Mouse (Mus musculus): Measurements from ENCODE around the gene Thbs1. TPM values are rescaled to one million over a fixed set of nuclear protein-coding genes. Genes with fewer than 3 reads are reported as not detected.

Thbs1 gene
- 69.2 and 78.6 TPM in 2 replicates for polyA plus RNA-seq (2016; fragmentation: Nextera tagmentation; extraction: Ambion mirVana)

GRCm38 (mm10) chr2:118111488-118112131, at the start of gene Thbs1:
TSS of gene Thbs1 (plus strand) at chr2:118111876.
- H3K27me3 ChIP-seq (replicated peaks): peaks cover 27% of the 10 kb centered on the region
- 0 out of 2 replicates have a peak within 1 kb of the TSS, but pooled peaks have one; percentile 37 for H3K27ac ChIP-seq
- H3K4me2 ChIP-seq: peak within 1 kb of the TSS; percentile 70
- 1% methylated on average over 35 of the region's 36 CpGs for WGBS (ENCODE audit: insufficient replicate concordance)
- peak within 1 kb of the TSS; percentile 49 for H3K4me3 ChIP-seq
- H3K36me3 ChIP-seq: no peaks in the 10 kb centered on the region
- 0 out of 2 replicates have a peak within 1 kb of the TSS, but pooled peaks have one; percentile 22 for H3K9ac ChIP-seq
- peak; percentile 60 for ATAC-seq
- no peaks in the 10 kb centered on the region for H3K9me3 ChIP-seq (replicated peaks)
- H3K4me1 ChIP-seq: peaks cover 13% of the 10 kb centered on the region

GRCm38 (mm10) chr2:118064121-118064764, 47.4 kb upstream of the Thbs1 start:
- WGBS (ENCODE audit: insufficient replicate concordance): 75% methylated on average over 11 of the region's 11 CpGs
- no peak overlapping the region for H3K27ac ChIP-seq
- no peaks in the 10 kb centered on the region for H3K9me3 ChIP-seq (replicated peaks)
- H3K4me1 ChIP-seq: 0 out of 2 replicates have a peak, but pooled peaks cover 3% of the 10 kb centered on the region
- H3K4me3 ChIP-seq: no peak overlapping the region
- H3K4me2 ChIP-seq: no peak overlapping the region
- ATAC-seq: no peak
- H3K36me3 ChIP-seq: no peaks in the 10 kb centered on the region
- no peaks in the 10 kb centered on the region for H3K27me3 ChIP-seq (replicated peaks)
- no peak overlapping the region for H3K9ac ChIP-seq

- Histone ChIP-seq H3K27ac (no peak overlapping the region), H3K9me3 (replicated peaks) (no peaks in the 10 kb centered on the region)
- ATAC-seq: peak; percentile 76
These were observed 45.5 kb upstream of the Thbs1 start for GRCm38 (mm10) chr2:118066065-118066770.

GRCm38 (mm10) chr2:118069975-118070374, 41.7 kb upstream of the Thbs1 start:
- H3K4me3 ChIP-seq: no peak overlapping the region
- H3K9me3 ChIP-seq (replicated peaks): no peaks in the 10 kb centered on the region
- H3K9ac ChIP-seq: no peak overlapping the region
- WGBS (ENCODE audit: insufficient replicate concordance): 40% methylated on average over 5 of the region's 5 CpGs
- 0 out of 2 replicates have a peak, but pooled peaks cover 3% of the 10 kb centered on the region for H3K4me1 ChIP-seq
- no peaks in the 10 kb centered on the region for H3K27me3 ChIP-seq (replicated peaks)
- H3K4me2 ChIP-seq: no peak overlapping the region
- no peaks in the 10 kb centered on the region for H3K36me3 ChIP-seq
- no peak overlapping the region for H3K27ac ChIP-seq
- ATAC-seq: peak; percentile 59; the same call in 1 of the 2 replicates

More at GRCm38 (mm10) chr2:118066065-118066770, 45.5 kb upstream of the Thbs1 start:
- Histone ChIP-seq H3K4me1 (0 out of 2 replicates have a peak, but pooled peaks cover 3% of the 10 kb centered on the region), H3K4me2 (no peak overlapping the region), H3K27me3 (replicated peaks) (no peaks in the 10 kb centered on the region), H3K36me3 (no peaks in the 10 kb centered on the region), H3K9ac (no peak overlapping the region), H3K4me3 (no peak overlapping the region)
- WGBS (ENCODE audit: insufficient replicate concordance): 21% methylated on average over 8 of the region's 8 CpGs

- Histone ChIP-seq H3K4me3 (no peak overlapping the region), H3K27ac (no peak overlapping the region), H3K9ac (no peak overlapping the region), H3K4me2 (no peak overlapping the region), H3K4me1 (no peaks in the 10 kb centered on the region), H3K9me3 (replicated peaks) (no peaks in the 10 kb centered on the region), H3K27me3 (replicated peaks) (no peaks in the 10 kb centered on the region), H3K36me3 (no peaks in the 10 kb centered on the region)
- 69% methylated on average over 7 of the region's 7 CpGs for whole genome bisulfite sequencing (ENCODE audit: insufficient replicate concordance)
- no peak for ATAC-seq
These were observed 38.8 kb upstream of the Thbs1 start for GRCm38 (mm10) chr2:118072811-118073372.

GRCm38 (mm10) chr2:118074030-118074429, 37.6 kb upstream of the Thbs1 start:
- H3K4me3 ChIP-seq: no peak overlapping the region
- 51% methylated on average over 2 of the region's 2 CpGs for WGBS (ENCODE audit: insufficient replicate concordance)
- ATAC-seq: no peak
- H3K4me1 ChIP-seq: no peaks in the 10 kb centered on the region
- H3K4me2 ChIP-seq: no peak overlapping the region
- H3K9ac ChIP-seq: no peak overlapping the region
- no peaks in the 10 kb centered on the region for H3K36me3 ChIP-seq
- no peaks in the 10 kb centered on the region for H3K9me3 ChIP-seq (replicated peaks)
- no peak overlapping the region for H3K27ac ChIP-seq
- no peaks in the 10 kb centered on the region for H3K27me3 ChIP-seq (replicated peaks)

- no peak for ATAC-seq
- H3K27ac ChIP-seq: no peak overlapping the region
- H3K9me3 ChIP-seq (replicated peaks): no peaks in the 10 kb centered on the region
- H3K36me3 ChIP-seq: no peaks in the 10 kb centered on the region
- H3K4me2 ChIP-seq: no peak overlapping the region
- WGBS (ENCODE audit: insufficient replicate concordance): 65% methylated on average over 4 of the region's 4 CpGs
- H3K4me3 ChIP-seq: no peak overlapping the region
- no peak overlapping the region for H3K9ac ChIP-seq
- H3K4me1 ChIP-seq: no peaks in the 10 kb centered on the region
- H3K27me3 ChIP-seq (replicated peaks): no peaks in the 10 kb centered on the region
These were observed 36.5 kb upstream of the Thbs1 start for GRCm38 (mm10) chr2:118075165-118075564.

- WGBS (ENCODE audit: insufficient replicate concordance): 66% methylated on average over 4 of the region's 4 CpGs
These were observed 32.5 kb upstream of the Thbs1 start for GRCm38 (mm10) chr2:118079131-118079530.

GRCm38 (mm10) chr2:118081581-118081980, 30.1 kb upstream of the Thbs1 start:
- Histone ChIP-seq H3K4me1 (no peaks in the 10 kb centered on the region), H3K4me3 (no peak overlapping the region), H3K27me3 (replicated peaks) (no peaks in the 10 kb centered on the region), H3K9ac (no peak overlapping the region), H3K27ac (no peak overlapping the region), H3K4me2 (no peak overlapping the region), H3K9me3 (replicated peaks) (no peaks in the 10 kb centered on the region), H3K36me3 (no peaks in the 10 kb centered on the region)
- no peak for ATAC-seq
- WGBS (ENCODE audit: insufficient replicate concordance): 69% methylated on average over 5 of the region's 5 CpGs

More at GRCm38 (mm10) chr2:118079131-118079530, 32.5 kb upstream of the Thbs1 start:
- no peaks in the 10 kb centered on the region for H3K36me3 ChIP-seq
- no peak overlapping the region for H3K27ac ChIP-seq
- no peak overlapping the region for H3K4me2 ChIP-seq
- no peak overlapping the region for H3K4me3 ChIP-seq
- no peaks in the 10 kb centered on the region for H3K9me3 ChIP-seq (replicated peaks)
- ATAC-seq: no peak
- no peaks in the 10 kb centered on the region for H3K4me1 ChIP-seq
- H3K27me3 ChIP-seq (replicated peaks): no peaks in the 10 kb centered on the region
- H3K9ac ChIP-seq: no peak overlapping the region

GRCm38 (mm10) chr2:118083652-118084051, 28.0 kb upstream of the Thbs1 start:
- no peak for ATAC-seq

GRCm38 (mm10) chr2:118084693-118085092, 27.0 kb upstream of the Thbs1 start:
- Histone ChIP-seq H3K27ac (no peak overlapping the region), H3K4me1 (no peaks in the 10 kb centered on the region), H3K36me3 (no peaks in the 10 kb centered on the region), H3K9me3 (replicated peaks) (no peaks in the 10 kb centered on the region), H3K27me3 (replicated peaks) (no peaks in the 10 kb centered on the region), H3K4me2 (no peak overlapping the region), H3K9ac (no peak overlapping the region), H3K4me3 (no peak overlapping the region)
- 53% methylated on average over 3 of the region's 3 CpGs for WGBS (ENCODE audit: insufficient replicate concordance)
- no peak for ATAC-seq

More at GRCm38 (mm10) chr2:118083652-118084051, 28.0 kb upstream of the Thbs1 start:
- Histone ChIP-seq H3K9ac (no peak overlapping the region), H3K4me3 (no peak overlapping the region), H3K27me3 (replicated peaks) (no peaks in the 10 kb centered on the region), H3K4me2 (no peak overlapping the region), H3K4me1 (no peaks in the 10 kb centered on the region), H3K36me3 (no peaks in the 10 kb centered on the region), H3K9me3 (replicated peaks) (no peaks in the 10 kb centered on the region), H3K27ac (no peak overlapping the region)
- WGBS (ENCODE audit: insufficient replicate concordance): 76% methylated on average over 6 of the region's 6 CpGs

Data from liver, embryonic 12.5 days (tissue).